Mouse (Mus musculus) urinary bladder, postnatal 4 days (tissue): ENCODE results near the gene Gm10197.

Source experiments
- DNase-seq, 2 experiments: peaks; one replicate each; pipeline ENCODE4 v3.0.0; 2021 to 2022; ENCODE audit warnings: low spot score in 2 of 2

The Gm10197 gene

DNA sequence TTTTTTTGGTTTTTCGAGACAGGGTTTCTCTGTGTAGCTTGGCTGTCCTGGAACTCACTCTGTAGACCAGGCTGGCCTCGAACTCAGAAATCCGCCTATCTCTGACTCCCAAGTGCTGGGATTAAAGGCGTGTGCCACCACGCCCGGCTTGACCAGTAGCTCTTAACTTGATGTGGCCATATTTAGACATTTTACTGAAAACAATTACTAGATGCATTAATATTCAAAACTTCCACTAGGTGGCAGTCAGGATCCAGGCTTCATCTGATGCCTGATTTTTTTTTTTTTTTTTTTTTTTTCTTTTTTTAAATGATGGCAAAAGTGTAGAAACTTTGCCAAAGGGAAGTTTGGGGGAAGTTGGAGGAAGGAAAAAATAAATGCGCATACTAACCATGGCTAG, 23.0 kb upstream of the Gm10197 start:
- DNase-seq = no peak

DNA sequence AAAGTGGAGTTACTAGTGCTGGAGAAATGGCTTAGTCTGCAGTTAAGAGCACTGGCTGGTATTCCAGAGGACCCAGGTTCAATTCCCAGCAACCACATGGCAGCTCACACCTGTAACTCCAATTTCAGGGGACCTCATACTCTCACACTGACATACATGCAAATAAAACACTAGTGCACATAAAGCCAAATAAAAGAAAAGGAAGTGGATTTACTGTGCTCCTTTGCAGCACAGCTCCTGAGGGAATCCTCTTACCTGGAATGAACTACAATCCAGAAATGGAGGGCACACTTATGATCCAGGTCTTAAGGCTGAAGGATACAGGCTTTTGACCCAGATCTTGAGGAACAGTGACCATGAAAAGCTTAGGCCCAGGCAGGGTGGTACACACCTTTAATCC, 22.1 kb upstream of the Gm10197 start:
- DNase-seq = no peak

DNA sequence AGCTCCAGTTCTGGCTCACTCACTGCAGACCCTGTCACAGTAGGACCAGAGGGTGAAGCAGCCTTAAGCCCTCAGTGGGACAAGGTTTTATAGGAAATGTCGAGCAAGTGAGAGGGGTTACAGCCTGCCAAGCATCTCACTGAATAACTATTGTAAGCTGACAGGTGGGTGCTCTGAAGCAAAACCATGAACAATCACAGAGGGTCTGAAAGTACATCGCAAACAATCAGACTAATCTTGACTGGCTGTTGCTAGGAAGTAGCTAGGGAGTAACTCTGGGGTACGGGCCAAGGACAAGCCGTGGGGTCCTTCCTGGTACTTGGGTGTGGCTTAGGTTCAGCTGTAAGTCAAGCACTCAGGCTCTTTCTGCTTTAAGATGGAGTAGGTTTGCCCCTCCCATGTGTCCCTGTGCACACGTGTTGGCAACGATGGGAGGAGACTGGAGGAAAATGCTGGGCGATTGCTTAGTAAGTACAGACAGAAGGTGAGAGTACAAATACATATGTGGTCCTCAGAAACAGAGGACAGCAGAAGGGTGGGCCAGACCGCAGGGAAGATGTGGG, 21.3 kb upstream of the Gm10197 start:
- no peak for DNase-seq

DNA sequence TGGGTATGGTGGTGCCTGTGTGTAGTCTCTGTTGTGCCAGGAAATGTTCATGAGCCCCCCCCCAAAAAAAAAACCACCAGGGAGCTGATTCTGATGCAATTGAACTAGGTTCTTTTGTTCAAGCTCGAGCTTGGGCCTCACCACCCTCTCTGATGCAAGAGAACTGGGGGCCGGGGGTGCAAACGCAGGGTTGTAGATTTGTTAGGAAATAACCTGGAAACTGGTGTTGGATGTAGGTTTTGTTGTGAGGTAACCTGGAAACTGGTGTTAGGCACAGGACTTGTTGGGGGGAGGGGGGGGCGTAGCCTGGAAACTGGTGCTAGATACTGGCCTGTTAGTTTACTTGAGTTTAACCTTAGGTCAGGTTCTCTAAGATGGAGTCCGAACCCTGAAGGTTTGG, 20.2 kb upstream of the Gm10197 start:
- DNase-seq = no peak

DNA sequence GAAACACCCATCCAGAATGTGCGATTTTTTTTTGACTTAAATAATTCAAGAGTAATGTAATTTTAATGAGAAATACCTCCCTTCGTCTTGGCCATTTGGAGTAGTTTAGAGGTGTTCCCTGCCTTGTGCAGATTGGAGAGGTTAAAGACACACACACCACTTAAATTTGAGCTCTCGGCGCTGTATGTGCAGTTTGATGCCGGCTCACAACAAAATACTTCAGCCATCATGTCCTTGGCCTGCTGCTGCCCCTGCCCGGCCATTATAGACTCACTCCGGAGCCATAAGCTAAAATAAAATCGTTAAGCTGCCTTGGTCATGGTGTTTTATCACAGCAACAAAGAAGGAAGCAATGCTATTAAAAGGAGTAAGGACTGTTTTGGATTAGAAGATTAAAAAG, 19.8 kb upstream of the Gm10197 start:
- DNase-seq = no peak

DNA sequence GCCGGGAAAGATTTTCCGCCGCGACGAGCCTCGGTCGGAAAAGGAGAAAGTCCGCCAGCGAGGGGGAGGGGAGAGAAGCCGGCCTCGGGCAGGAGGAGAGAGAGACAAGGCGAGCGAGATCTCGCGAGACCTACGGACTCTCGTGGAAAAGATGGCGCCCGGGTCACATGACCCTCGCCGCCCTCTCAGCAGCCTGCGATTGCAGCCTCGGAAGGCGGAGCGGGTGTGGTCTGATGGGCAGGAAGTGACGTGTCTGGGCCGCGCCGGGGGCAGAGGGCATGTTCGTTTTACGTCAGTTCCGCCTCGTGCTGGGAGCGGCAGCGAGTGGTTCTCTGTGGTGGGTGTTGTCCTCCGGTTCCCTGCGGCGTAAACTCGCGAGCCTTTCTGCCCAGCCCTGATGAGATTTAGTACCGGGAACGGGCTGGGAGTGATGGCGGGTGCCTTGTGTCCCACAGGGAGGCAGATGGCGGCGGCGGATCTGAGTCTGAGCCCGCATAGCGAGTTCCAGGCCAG, 19.0 kb upstream of the Gm10197 start, which contains the start of gene Smndc1:
Gene Smndc1 (minus strand): TSS at position 84 of the 513 bp plus-strand sequence.
- DNase-seq = peak; percentile 99 to 100

DNA sequence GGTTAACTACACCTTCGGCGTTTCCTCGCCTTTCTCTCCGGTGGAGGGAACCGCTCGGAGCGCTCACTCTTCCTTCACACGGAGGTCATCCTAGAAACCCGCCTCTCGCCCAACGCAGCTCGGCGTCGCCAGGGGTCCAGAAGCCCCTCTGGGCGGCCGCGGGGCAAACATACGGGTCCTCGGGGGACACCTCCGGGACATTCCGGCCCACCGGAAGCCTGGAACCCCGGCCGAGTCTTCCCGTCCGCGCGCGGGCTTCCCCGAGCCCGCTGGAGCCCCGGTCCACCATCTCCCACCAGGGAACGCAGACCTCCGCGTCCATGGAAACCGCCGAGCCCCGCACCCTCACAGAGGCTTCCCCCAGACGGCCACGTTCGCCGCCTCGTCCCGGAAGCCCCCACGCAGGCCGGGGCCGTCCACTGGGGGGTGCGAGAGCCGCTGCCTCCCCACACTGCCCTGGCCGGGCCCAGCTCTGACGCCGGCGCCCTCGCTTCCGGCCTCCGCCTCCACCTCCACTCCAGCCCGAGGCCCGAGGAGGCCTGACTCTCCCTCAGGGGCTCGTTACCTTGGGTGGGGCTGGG, 18.4 kb upstream of the Gm10197 start:
- peak in 1 of 2 experiments; percentile 70 for DNase-seq

DNA sequence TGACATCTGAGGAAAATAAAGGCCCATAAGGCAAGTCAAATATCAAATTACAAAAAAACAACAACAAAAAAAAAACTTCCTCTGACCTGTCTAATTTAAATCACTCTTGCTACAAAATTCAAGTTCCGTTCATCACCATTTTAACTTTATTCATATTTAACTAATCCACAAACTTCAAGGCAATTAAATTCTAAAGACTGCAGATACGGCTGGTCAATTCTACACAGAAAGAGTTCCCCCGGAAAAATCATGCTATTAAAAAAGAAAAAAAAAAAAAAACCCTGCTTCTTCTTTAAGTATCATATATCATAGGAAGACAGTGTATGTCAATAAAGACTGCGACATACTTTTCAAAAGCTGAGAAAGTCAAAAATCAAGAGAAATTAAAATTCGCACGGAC, 17.9 kb upstream of the Gm10197 start:
- no peak for DNase-seq

DNA sequence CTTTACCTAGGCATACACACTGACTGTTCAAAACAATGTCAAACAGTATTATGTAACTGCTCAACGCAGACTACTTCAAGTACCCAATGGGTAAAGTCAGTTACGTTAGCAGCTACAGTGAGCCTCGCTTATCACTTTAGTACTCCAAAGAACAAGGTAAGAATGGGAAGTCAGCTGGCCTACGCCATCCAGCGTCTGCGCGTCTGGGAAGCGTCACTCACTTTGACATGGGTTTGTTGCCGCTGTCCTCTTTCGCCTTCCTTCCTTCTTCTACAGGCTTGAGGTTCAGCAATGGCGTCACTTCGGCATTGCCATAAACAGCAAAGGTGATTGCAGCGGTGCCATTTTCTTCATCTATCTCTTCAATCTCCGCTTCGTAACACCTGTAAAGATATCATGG, 11.8 kb upstream of the Gm10197 start:
- no peak for DNase-seq

DNA sequence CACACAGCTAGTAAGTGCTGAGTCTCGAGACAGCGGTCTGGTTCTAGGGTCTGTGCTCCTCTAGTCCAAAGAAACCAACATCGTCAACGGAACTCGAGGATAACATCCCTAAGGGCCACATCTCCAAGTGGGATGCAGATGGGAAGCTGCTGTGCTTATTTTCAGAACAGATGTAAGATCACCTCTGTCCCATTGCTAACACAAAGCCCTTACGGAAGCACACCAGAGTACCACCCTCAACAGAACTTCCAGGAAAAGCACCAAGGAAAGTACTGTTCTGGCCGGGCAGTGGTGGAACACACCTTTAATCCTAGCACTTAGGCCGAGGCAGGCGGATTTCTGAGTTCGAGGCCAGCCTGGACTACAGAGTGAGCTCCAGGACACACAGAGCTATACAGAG, 6.9 kb upstream of the Gm10197 start:
- DNase-seq = no peak

DNA sequence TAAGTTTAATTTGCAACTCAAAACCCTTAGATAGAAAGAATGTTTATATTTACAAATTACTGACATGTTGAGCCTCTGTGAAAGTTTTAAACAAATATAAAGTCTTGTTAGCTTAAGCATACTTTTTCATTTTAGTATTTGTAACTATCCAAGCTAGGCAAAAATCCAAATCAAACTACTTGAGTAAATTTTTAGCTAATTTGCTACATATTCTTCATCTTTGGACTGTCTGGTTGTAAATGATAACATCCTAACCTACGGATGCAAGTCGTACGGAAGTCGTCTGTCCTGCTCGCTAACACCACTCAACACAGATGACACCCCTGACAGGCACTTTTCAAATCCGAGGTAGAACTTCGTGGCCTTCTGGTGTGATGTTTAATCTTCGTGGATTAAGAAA, 6.1 kb upstream of the Gm10197 start:
- no peak for DNase-seq

DNA sequence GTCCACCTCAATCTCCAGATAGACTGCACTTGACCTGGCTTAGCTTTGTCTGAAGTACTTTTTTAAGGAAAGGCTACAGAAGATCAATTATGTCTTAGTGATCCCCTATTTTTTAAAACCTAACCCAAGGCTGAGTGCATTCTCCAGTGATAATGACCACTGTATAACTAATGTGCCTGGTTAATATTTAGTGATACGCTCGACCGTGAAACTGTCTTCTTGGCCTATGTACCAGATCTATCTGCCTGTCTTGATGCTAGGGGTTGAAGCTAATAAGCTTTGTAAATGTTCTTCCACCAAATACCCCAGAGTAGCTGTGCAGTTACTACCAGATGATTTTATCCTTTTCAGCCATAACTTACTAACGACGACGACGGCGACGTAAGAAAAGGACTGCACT, 4.2 kb upstream of the Gm10197 start:
- no peak for DNase-seq

DNA sequence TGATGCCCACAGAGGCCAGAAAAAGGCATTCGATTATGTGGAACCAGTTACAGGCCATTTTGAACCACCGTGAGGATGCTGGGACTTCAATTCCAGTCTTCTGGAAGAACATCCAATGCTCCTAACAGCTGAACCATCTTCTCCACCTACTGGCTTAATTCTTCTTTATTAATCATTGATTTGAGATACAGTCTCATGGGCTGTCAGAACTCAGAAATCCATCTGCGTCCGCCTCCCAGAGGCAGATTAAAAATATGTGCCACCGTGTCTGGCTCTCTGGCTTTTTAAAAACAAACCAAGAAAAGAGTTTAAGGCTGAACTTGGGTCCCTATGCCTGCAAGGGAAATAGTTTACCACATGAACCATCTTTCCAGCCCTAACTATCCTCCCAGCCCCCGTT, 3.7 kb upstream of the Gm10197 start:
- no peak for DNase-seq

DNA sequence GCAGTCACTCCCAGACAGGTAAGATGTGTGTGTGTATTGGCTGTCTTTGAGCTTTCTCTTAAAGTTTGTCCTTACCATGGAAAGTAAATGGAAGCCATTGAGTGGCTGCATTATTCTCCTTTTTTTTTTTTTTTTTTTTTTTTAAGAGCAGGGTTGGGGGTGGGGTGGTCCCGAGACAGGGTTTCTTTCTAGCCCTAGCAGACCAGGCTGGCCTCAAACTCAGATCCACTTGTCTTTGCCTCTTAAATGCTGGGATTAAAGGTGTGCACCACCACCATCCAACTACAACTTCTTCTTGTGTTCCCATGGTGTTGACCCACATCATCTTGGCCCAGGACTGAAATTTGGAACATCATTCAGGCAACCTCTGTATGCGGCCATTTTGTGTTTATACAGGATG, 2.0 kb upstream of the Gm10197 start:
- DNase-seq = no peak

DNA sequence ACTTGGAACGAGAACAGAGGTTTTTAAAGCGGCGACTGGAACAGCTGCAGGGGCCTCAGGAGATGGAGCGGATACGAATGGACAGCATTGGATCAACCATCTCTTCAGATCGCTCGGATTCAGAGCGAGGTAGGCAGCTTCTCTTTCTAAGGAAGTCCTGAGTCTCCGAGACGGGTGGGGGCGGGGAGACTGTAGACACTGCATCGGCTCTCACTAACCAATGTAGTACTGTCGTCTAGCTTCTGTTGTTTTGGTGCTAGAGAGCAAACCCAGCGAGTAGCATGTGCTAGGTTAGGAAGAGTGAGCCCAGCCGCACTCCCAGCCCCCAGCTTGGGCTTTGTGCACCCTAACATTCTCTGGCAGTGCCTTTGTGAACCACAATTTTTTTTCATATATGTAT, 1.3 kb downstream of the Gm10197 start:
- DNase-seq = no peak

DNA sequence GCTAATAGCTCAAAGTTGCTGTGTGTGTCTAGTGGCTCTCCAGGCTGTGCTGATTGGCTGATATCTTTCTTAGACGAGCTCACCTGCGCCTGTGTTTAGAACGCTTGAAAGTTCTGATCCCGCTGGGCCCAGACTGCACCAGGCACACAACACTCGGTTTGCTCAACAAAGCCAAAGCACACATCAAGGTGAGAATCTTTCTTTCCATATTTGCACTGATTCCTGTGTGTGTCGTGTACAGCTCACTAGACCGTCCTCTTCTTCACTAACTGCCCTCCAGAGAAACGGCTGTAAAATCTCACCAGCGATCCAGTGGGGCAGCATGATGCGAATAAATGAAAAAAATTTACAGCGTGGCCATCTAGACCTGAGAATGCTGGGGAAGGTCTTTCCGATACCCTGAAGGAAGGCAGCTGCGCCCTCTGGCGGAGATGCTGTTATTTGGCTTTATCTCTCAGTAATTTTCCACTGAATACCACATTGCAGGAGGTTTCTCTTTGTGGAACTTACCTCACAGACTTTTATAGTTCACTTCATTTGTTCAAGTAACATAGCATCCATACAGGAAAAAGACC, 2.0 kb downstream of the Gm10197 start:
- DNase-seq = peak; percentile 56 to 78

DNA sequence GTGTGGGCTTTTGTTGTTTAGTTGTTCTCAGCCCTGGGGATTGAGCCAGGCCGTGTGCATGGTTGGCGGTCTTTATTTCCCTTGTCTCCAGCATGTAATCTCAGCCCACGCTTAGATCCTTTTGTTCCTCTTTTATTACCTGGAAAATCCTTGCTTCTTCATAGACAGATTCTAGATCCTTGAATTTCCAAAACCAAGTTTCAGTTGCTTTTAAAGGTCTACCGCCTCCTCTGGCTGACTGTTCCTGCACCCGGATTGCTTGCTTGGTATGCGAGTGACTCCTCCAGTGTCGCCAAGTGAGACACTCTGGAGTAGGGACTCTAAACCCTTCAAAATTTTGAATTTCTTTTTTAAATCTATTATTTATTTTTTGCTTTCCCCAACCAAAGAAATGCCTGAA, 4.7 kb downstream of the Gm10197 start:
- DNase-seq = no peak

DNA sequence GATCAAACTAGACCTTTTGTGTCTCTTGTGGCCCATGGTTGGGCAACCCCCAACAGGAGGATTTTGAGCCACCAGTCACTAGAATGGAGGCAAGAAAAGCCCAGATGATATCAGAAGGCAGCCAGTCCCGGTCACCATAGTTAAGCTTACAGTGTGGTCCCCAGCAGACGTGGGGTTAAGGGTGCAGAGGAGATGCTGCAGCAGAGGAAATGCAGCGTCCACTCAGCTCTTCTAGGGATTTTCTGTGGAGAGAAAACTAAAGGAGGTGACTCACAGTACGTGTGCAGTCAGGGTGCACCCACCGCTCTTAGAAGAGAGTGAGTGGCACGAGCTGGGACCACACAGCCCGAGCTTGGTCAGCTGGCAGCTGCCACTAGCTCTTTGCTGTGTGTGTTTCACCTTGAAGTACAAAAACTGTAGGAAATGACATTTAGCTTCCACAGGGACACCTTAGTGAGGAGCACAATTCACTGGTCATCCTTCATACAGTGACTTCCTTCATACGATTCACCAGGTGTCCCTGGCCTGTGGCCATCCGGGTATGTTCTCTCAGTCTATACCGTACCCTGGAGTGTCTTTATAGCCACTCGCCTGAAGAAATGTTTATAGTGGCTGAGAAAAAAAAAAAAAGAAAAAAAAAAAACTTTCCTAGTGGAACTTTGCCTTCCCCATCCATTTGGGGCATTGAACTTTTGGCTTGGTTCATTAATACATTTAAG, 5.3 kb downstream of the Gm10197 start:
- no peak for DNase-seq

DNA sequence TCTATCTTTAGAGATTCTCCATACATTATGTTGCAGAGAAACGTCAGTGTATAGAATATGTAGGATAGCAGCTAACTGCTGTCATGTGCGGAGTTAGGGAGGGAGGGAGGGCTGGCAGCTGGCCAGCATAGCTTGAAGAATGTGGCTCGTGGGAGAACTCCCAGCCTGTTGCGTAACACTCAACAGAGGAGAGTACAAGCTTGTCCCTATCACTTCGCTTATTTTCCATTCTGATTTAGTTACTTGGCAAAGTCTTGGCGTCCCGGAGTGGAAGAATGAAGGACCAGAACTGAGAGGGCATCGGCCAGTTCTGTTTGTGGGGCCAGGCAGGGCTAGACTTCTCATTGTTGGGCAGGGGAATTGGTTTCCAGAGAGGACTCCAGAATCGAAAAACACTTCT, 6.6 kb downstream of the Gm10197 start:
- peak in 1 of 2 experiments; percentile 58 for DNase-seq

DNA sequence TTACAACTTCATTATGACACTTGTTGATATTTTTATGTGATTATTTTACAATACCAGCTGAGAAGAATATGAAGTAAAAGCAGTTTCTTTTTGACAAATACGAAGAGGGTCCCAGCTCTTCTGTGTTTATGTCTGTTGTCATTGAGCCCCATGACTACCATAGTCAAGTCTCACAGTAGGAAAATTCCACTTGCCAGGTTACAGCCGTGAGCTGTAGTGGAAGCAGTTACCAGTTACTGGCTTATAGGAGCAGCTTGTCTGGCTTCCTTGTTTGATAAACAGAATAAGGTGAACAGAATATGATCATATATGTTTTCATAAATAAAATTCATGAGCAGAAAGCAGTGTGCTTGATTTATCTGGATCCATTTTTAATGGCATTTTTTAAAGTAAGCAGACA, 7.0 kb downstream of the Gm10197 start:
- no peak for DNase-seq

DNA sequence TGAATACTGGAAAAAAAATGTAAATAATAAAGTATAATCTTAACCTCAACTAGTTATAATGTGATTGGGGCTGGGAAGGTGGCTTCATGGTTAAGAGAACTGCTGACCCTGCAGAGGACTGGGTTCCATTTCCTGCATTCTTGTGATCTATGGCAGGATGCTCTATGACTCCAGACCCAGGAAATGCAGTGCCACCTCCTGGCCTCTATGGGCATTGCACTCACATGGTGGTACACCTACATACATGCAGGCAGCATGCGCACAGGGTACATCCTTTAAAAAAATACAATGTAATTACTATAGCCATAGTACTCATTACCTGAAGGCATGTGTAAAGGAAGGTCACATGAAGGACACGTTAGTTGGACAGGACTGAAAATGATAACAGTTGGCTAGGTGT, 8.6 kb downstream of the Gm10197 start:
- DNase-seq = no peak

DNA sequence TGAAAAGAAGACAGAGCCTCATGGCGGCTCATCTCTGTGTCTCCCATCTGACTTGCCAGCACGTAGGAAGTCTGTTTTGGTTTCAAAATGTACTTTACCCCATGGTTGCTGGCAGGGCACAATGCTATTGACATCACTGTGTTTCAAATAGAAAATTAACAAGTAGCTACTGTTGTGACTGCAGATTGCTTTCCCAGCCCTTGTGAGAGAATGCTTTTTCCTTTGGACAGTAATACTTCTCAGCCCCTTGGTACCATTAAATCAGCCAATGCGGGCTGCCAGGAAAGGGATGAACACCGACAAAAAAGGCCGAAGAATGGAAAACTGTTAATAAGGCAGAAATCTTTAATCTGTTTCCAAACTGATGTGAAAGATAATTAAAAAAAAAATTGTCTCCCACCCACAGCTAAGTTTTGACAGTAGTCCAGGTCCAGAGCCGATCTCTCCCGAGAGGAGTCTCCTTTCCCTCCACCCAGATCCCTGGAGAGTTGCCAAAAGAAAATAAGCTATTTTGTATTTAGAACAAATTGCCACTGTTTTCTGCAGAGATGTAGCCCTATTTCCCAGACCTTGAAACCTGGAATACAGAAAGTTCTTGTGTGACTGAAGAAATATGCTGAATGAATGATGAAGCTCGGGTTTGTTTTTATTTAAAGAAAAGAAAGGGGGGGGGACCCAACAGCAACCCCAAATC, 11.2 kb downstream of the Gm10197 start:
- DNase-seq = peak in 1 of 2 experiments; percentile 26
